Mouse (Mus musculus): Measurements from ENCODE around the gene Hddc2.
A peak's percentile ranks its signal among the peaks of the same experiment; 100 is the strongest.

The Hddc2 gene

DNA sequence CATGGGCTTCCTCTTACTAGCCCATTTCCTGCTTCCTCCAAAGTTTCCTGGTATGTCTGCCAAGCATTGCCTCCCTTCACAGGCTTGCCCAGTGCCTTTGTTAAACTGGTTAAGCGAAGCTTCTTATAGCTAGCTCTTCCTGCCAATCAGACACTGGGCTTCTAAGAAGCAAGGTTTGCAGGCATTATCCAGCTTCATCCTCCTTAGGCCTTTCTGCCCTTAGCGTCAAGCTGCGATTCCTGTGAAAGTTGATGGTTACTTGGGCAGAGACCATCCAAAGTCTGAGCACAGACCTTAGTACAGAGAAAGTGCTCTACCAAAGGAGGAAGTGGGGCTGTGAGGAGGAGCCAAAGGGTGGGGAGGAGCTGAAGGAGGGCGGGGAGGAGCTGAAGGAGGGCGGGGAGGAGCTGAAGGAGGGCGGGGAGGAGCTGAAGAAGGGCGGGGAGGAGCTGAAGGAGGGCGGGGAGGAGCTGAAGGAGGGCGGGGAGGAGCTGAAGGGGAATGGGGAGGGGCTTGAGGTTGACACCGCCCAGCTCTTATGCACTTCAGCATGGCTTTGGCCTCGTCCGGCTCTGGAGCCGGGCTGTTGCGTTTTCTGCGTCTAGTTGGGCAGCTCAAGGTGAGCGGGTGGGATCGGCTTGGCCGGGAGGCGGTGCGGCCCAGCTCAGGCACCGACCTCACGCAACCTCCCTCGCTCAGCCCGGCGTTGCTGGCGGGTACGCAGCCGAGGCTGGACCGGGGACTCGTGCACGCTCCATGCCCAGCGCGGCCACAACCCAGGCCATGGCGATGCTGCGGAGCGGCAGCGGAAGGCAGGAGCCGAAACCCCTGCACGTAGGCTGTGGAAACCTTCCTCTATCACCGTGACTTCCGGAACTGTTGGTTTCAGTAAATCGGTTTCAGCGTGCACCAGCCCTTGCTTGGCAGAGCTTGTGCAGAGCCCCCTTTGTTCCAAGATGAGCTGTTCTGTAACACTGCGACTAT is at the start of gene Hddc2:
Gene Hddc2 (plus strand): TSS at position 519 of the 984 bp plus-strand sequence.
- DNase-seq: peak; percentile 82 to 83

DNA sequence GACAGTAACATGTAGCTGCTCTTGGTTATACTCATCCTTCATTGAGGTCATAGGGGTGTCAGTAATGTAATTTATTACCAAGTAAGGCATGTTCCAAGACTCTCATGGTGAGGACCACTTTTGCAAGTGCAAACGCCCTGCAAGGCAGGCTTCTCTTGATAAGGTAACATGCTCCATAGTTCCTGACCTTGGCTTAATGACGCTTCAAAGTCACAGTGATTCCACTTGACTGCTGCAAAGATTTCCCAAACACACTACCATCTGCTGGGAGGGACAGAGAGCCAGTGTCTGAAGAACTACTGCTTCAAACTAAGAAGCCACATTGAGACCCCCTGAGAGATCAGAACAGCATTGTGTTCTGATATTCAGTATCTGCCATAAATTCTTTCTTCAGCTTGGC is 40.4 kb upstream of the Hddc2 start:
- no peak for DNase-seq

DNA sequence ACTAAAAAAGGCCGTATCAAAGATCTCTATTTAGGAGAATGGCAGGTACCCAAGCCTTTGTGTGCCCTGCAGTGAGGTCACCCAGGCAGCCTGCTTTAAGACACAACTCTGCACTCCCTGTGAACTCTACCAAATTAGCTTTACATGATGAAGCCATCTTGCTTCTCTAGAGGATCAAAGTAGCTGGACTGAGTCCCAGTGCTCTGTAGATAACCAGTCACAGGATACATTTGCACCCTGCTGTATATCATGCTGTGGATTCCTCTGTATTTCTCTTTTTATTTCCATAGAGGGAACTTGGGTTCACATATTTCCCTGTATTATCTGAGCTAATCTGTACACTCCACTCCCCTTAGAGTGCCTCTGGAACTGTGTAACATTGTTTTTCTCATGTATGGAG is 40.0 kb upstream of the Hddc2 start:
- no peak for DNase-seq

DNA sequence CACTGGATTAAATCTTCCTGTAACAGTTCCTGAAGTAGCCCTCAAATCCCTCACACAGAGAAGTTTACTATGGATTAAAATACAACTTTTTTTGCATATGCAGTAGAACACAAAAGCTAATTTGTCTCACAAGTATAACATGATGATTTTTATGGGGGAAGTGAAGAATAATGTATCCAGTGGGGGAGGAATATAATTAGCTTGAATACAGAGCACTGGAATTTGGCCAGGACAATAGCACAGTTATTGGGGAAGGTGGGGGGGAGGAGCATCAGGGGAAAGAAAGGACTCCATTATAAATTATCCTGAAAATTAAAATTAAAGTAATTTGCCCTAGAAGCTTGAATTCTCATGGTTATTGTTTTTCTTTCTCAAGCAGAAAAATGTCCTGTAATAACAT is 25.4 kb upstream of the Hddc2 start:
- no peak for DNase-seq

DNA sequence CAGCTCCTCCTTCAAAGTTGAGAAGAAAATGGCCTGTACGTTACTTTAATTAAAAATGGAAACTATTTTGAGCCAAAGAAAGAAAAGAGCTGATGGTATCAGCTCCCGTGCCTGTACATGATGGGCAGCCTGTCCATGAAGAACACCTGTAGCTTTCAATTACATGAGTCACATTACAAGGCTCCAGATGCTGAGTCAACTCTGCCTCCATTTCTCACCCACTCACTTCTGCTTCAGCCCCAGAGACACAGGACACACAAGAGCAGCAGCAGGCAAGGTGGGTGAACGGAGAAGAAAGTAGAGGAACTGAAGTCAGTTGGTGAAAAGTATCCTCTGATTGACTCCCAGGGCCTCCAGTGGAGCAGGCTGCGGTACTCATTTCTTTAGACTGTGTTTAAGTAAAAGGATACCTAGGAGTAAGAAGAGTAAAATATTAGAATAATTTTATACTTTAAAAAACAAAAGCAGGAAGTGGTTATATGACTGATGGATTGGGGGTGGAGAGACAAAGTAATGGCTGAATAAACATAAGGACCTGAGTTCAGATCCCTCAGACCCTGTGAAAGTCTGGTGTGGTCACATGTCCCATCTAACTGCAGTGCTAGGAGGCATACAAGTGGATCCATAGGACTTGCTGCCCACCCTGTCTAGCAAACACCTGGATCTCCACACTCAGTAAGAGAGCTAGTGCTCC is 24.3 kb upstream of the Hddc2 start:
- no peak for DNase-seq

DNA sequence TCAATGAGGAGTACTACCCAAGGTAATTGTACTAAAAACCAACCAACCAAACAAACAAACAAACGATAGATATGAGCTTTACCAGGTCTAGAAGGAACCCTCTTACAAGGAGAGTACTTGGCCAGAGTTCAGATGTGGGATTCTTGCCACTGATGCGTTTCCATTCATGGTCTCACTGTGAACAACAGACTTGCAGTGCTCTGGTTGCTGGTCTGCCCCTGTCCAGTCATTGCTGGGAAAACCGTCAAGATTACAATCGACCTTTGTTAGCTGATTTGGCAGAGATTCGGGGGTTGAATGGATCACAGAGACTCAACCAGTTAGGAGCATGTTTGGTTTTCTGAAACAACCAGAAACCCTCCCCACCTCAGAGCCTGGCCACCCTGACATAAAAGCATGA is 17.5 kb upstream of the Hddc2 start:
- no peak for DNase-seq

DNA sequence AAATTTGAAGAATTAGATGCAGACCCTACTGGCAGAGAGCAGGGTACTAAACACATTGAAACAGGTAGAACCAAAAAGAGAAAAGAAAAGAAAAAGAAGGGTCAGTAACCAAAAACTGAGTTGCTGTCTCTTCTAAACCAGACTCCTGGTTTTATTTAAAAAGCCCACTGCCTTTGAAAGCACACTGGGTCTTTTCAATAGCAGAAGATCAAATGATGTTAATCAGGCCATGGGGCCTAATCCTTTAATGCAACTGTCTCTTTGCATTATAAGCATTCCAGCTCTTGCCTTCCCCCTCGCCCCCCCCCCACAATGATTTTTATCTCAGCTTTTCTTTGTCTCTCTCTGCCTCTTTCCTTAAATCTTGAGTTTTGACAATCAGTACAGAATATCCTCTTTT is 16.7 kb upstream of the Hddc2 start:
- no peak for DNase-seq

DNA sequence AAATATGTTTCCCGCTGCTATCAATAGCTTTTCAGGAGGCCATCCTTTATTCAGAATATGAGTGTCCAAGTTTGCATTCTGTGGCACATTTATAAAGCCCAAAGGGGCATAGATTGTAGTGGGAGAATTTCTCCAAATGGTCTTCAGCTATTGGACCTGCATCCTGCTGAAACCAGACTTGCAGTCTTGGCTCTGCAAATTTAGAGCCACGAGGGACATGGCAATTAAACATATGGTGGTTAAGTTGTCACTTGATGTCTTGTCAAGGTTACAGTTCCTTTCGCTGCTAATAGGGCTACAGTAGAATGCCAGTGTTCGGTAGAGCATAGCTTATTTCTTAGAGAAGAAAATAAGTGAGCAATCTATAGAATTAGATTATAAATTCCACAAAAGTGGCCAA is 16.1 kb upstream of the Hddc2 start:
- DNase-seq: no peak

DNA sequence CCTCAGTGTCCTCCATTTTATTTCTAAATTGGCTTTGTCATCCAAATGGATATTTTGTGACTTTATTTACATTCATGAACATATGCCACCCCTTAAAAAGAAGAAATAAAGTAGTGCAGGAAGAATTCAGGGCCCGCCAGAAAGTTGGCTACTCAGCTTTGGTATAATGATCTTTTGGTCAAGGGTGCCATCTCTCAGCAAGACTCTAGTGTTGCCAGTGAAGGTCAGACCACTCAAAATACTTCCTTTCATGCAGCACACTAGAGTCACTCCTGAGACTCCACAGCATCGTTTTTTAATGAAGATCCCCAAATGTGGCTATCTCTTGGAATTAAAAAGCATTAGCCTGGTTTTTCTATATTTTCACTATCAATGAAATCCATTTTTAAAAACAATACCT is 14.9 kb upstream of the Hddc2 start:
- DNase-seq: no peak

DNA sequence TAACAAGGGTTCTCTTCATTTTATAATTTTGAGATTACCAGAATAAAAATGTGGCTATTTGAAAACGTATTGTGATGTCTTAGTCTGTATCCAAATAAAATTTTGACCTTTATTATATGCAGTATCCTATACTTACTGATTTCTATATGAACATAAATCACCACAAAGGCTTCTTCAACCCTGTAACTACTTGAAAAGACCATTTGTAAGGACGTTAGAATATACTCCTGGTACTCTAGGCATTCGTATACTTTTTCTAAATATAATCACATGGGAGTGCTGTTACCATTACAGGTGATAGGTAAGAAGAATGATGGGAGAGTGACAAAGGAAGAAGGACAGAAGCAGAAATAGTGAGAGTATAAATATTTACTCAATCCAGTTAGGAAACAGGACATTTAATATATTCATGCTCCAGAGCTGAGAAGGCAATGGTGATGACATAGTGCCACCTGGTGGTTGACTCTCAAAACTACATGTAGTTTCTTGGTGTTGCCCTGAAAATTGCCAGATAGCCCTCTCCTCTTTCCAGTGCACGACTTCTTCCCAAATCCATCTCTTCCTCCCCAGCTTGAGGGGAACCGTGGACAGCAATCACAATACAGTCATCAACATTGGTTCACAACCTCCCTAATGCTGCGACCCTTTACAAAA is 14.1 kb upstream of the Hddc2 start:
- DNase-seq: peak in 1 of 2 experiments; percentile 67

DNA sequence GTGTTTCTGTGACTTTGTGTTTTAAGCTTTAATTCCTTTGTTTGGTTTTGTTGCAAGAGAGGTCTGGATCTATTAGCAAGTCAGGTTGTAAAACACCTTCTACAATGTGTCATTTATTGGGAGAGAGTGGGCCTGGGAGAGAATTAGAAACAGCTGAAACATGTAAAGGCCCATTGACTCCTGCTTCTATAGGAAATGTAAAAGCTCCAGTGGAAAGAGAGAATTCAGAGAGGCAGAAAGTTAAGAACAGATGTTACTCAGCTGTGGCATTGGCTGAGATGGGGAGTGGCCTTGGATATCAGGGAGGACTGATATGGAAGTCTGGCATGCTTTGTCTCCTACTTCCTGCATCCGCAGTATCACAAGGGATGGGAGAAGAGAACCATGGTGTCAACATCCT is 12.9 kb upstream of the Hddc2 start:
- no peak for DNase-seq

DNA sequence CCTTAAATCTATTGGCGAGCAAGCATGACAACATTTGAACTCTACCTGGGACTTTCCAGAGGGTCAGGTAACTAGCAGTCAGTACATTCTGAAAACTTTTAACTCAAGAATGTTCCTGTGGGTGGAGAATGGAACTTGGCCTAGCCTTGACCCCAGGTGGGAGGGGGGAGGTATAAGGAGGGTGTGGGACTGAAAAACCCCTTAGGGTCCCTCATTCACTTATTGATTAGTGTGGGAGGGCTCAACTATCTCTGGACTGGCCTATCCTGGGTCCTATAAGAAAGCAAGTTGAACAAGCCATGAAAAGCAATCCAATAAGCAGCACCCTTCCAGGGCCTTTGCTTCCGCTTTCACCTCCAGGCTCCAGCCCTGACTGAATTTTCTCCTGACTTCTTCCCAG is 9.7 kb upstream of the Hddc2 start:
- DNase-seq: no peak

DNA sequence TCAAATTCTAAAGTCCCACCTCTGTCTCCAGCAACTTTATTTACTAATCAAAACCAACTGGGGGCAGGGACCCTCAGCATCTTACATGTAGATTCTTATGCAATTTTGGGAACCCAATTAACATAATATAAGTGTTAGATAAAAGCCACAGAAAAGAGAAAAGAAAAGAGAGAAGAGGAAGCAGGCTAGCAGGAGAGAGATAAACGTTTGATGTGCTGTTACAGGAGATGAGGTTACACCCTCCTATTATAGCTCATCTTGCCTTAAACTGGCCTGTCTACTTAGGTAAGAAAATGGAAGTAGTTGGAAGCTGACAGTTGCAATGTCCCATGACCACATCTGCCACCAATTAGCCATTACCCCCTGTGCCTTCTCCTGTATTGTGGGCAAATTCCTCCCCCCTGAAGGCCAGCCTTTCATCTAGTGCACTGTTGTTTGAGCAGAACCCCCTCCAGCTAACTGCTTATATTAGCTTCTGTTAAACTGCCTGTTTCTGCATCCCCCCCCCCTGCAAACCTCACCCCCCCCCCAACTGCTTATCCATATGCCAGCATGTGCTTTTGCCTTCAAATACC is 6.1 kb upstream of the Hddc2 start:
- no peak for DNase-seq

DNA sequence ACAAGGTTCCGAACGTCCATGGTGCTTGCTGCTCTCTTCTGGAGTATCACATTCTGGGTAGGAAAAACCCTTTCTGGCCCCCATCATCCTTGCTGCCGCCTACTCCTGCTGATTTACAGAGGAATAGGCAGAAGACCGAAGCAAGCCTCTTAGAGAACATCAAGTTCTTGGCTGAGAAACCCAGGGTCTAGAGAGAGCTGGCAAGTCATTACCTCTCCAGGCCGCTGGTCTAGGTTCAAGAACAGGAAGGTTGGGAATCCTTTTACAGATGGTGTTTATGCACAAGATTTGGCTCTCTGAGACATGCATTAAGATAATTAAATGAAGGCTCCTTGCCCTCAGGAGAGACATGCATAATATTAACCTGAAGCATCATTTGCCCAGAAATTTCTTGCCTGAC is 5.3 kb downstream of the Hddc2 start:
- DNase-seq: no peak

DNA sequence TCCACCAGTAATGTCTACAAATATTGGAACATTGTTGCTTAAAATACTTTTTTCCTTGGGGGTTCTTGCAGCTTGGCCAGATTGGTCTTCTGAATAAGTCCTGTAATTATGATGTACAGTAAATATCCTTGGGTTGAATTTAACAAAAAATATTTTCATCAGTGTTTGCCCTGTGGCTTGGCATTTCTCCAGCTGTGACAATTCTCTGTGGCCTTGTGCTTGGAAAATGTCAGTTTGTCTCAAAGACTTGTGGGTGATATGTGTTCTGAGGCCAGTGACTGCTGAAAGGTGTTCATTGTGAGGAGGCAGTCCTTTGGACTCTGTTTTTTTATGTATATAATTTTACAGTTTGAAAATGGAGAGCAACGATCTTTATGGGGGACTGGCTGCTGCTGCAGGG is 16.3 kb downstream of the Hddc2 start:
- DNase-seq: no peak

DNA sequence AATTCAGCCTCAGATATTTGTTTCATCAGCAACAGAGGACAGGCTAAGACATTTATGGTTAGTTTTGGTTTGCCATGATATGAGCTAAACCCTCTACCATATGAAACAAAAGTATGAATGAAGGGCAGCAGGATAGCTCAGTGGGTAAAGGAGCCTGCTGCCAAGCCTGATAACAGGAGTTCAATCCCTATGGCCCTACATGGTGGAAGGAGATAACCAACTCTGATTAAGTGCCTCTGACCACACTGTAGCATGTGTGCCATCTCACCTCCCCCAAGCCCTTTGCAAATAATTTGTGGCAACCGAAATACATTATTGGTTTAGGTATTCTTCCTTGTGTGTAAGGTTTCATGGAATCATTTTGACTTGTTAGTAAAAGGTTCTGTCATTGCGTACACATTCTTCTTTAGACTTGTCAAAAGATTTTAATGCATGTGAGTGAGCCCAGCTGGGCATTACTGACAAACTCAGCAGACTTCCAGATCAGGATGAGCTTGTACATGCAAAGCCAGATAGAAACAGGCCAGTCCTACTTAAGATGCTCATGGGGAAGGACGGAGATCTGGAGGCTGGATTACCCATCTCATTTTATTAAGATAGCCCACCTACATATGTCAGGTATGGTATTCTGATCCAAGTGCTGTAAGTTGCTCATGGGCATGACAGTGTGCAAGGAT is 17.2 kb downstream of the Hddc2 start:
- DNase-seq: no peak

DNA sequence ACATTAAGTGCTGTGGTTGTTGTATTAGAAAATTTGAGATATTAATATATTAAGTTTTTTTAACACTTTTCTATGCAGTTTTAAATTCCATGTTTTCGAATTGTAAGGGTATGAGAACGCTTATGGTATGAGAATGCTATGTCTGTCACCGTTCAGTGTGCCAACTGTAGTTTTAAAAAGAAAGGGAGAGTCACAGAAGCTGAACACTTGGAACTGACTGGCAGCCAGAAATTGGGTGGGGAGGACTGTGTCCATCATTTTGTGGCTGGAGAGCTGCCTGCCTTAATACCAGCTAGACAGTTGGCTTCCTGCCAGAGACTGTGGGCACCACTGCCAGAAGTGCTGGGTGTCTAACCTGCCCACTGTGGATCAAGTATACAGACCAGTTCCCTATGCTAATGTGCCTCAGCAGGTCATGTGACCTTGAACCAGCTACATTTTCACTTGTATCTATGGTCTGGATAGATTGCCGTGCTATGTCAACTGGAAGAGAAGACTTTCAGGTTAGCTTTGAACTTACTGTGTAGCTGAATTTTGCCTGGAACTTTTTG is 18.1 kb downstream of the Hddc2 start:
- DNase-seq: peak in 1 of 2 experiments; percentile 22

DNA sequence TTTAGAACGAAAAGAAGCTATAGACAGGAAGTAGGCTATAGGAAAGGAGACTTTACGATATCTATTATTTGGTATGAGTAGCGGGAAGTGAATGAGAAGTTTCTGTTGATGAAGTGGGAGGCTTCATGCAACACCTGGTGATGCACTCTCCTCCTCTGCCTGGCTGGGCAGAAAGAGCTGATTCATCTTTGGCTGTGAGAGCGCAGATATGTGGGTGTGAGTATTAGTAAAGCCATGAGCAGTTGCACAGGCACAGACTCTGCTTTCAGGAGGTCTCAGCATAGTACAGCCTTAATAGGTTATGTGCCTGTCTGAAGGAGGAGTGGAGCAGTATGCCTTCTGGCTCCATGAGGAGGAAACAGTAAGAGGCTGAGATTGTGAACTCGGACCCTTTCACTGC is 23.2 kb downstream of the Hddc2 start:
- DNase-seq: no peak

DNA sequence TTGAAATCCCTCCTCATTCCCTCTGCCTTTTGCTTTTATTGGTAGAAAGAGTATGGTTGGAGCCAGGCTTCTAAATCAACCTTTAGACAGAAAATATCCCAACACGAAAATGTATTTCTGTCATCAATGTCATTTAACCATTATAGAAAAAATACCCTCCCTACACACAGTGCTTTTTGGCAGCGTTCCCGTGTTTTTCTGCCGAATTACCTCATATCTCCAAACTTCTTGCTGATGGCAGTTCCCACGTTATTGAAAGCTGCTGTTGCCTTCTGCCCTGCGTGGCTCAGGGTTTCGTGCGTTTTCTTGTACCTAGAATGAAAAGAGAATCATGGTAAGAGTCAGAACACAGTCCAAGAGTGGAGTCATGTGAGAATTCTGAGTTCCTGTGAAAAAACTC is 33.2 kb downstream of the Hddc2 start:
- DNase-seq: no peak

DNA sequence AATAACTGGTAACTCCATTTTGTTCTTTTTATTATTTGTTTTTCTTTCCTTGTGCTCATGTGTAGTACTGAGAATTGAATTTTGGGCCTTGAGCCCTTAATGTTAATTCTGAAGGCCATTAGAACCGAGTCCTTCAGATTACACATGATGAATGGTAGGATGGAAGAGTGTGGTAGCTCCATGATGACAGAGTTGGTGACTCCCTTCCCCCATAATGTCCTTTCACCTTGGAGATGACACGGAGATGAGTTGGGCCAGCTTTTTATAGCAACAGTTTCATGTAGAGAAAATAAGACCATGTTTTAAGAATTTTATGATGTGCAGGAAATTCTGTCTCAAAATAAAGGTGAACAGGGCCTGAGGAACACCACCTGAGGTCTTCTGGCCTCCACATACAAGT is 37.9 kb downstream of the Hddc2 start:
- no peak for DNase-seq

DNA sequence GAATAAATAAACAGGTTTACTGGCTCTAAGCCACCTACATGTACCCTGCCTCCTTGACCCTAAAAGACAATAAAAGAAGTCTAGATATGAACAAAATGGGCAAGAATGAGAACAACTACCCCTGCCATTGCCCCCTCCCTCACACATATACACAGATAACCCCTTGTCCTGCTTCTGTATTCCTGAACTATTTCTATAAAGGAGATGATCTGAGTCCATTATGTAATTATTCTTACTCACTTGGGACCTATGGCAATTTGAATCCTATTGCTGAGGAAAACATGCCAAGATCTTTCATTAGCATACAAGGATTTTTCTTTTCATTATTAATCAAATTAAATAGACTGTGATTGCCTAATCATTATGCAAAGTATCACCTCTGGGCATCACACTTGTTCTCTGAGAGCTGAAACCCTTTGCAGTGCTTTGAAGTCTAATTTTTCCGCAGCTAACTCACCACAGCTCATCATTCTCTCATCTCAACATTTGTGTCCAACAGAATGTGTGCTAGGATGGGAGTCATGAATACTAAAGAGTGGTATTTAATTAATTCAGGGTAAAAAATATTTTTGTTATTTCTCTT is 39.8 kb downstream of the Hddc2 start:
- no peak for DNase-seq

DNA sequence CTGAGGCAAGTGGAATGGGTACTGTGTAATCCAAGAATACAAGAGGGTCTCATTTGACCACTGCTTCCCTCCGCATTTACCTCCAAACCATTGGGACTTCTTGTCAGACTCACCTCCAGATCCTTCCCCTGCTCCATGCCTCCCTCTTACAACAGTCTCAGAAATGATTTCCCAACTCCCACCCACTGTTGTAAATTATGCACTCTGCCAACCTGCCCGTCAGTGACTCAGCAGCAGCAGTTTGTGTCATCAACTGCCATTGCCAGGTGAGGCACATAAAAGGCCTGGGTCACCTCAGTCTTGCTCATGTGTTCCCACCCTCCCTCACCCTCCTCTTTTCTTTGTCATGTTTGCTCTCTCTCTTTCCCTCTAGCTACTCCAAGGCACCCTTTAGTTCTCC is 41.0 kb downstream of the Hddc2 start:
- no peak for DNase-seq

All from lung, postnatal 4 days (tissue).